Mouse (Mus musculus): ENCODE results near the gene Snx29. TPM values are rescaled to one million over a fixed set of nuclear protein-coding genes. Genes with fewer than 3 reads are reported as not detected.

The Snx29 gene
- total RNA-seq, 1 experiment = 9.6 TPM

- Histone ChIP-seq H3K4me3 (ENCODE audit: insufficient read depth in 1 of 2, low read depth in 1 of 2, low read length in 2 of 2, poor library complexity in 1 of 2, severe bottlenecking in 1 of 2) (no peak overlapping the region), H3K9ac (ENCODE audit: insufficient read depth, low read depth, low read length, poor library complexity, severe bottlenecking) (no peak overlapping the region), H3K4me1 (ENCODE audit: control insufficient read depth in 2 of 2, insufficient read depth in 2 of 2, low read length in 2 of 2, poor library complexity in 1 of 2) (no peaks in the 10 kb centered on the region), H3K27ac (ENCODE audit: insufficient read depth, low read depth, low read length, poor library complexity, severe bottlenecking) (no peak overlapping the region), H3K9me3 (ENCODE audit: control insufficient read depth, insufficient read depth, low read depth, low read length) (no peaks in the 10 kb centered on the region), H3K36me3 (ENCODE audit: control insufficient read depth, insufficient read depth, low read length, poor library complexity, severe bottlenecking) (no peaks in the 10 kb centered on the region)
- no peak for DNase-seq (ENCODE audit: low read depth, low spot score)
- no peak for TF ChIP-seq ZC3H11A (IDR thresholded peaks at IDR 0.05; ENCODE audit: borderline replicate concordance, low read depth, low read length)
- no peak for TF ChIP-seq ZNF384 (IDR thresholded peaks at IDR 0.05; ENCODE audit: low read depth, low read length)
- no peak for TF ChIP-seq MAFK (IDR thresholded peaks at IDR 0.05; ENCODE audit: insufficient read depth, low read depth, low read length)
- no peak for TF ChIP-seq HCFC1 (IDR thresholded peaks at IDR 0.05; ENCODE audit: borderline replicate concordance, insufficient read depth, low read length)
- TF ChIP-seq CHD2 (IDR thresholded peaks at IDR 0.05; ENCODE audit: low read depth, low read length) = no peak
- in situ Hi-C loops (cut with MboI; ENCODE audit: low sequenced_read_pairs in 2 of 2, unreplicated experiment in 2 of 2) = no loop called here
Measured at GRCm38 (mm10) chr16:11637794-11638193, 315.1 kb downstream of the Snx29 start.

GRCm38 (mm10) chr16:11638739-11639138 lies 316.0 kb downstream of the Snx29 start:
- no peak for DNase-seq (ENCODE audit: low read depth, low spot score)
- H3K36me3 ChIP-seq (ENCODE audit: control insufficient read depth, insufficient read depth, low read length, poor library complexity, severe bottlenecking) = no peaks in the 10 kb centered on the region
- TF ChIP-seq HCFC1 (IDR thresholded peaks at IDR 0.05; ENCODE audit: borderline replicate concordance, insufficient read depth, low read length) = no peak
- no peak for TF ChIP-seq ZNF384 (IDR thresholded peaks at IDR 0.05; ENCODE audit: low read depth, low read length)
- TF ChIP-seq CHD2 (IDR thresholded peaks at IDR 0.05; ENCODE audit: low read depth, low read length) = no peak
- TF ChIP-seq ZC3H11A (IDR thresholded peaks at IDR 0.05; ENCODE audit: borderline replicate concordance, low read depth, low read length) = no peak
- H3K9ac ChIP-seq (ENCODE audit: insufficient read depth, low read depth, low read length, poor library complexity, severe bottlenecking) = no peak overlapping the region
- no peaks in the 10 kb centered on the region for H3K9me3 ChIP-seq (ENCODE audit: control insufficient read depth, insufficient read depth, low read depth, low read length)
- in situ Hi-C loops (cut with MboI; ENCODE audit: low sequenced_read_pairs in 2 of 2, unreplicated experiment in 2 of 2) = no loop called here
- H3K4me3 ChIP-seq (ENCODE audit: insufficient read depth in 1 of 2, low read depth in 1 of 2, low read length in 2 of 2, poor library complexity in 1 of 2, severe bottlenecking in 1 of 2) = no peak overlapping the region
- H3K4me1 ChIP-seq (ENCODE audit: control insufficient read depth in 2 of 2, insufficient read depth in 2 of 2, low read length in 2 of 2, poor library complexity in 1 of 2) = peaks cover 0 to 2% of the 10 kb centered on the region in 2 experiments; a peak in 1 of 4 replicates
- H3K27ac ChIP-seq (ENCODE audit: insufficient read depth, low read depth, low read length, poor library complexity, severe bottlenecking) = no peak overlapping the region

- DNase-seq (ENCODE audit: low read depth, low spot score) = no peak
- TF ChIP-seq HCFC1 (IDR thresholded peaks at IDR 0.05; ENCODE audit: borderline replicate concordance, insufficient read depth, low read length) (no peak), MAFK (IDR thresholded peaks at IDR 0.05; ENCODE audit: insufficient read depth, low read depth, low read length) (no peak), ZC3H11A (IDR thresholded peaks at IDR 0.05; ENCODE audit: borderline replicate concordance, low read depth, low read length) (no peak), CHD2 (IDR thresholded peaks at IDR 0.05; ENCODE audit: low read depth, low read length) (no peak), ZNF384 (IDR thresholded peaks at IDR 0.05; ENCODE audit: low read depth, low read length) (no peak)
- no peaks in the 10 kb centered on the region for H3K36me3 ChIP-seq (ENCODE audit: control insufficient read depth, insufficient read depth, low read length, poor library complexity, severe bottlenecking)
- in situ Hi-C loops (cut with MboI; ENCODE audit: low sequenced_read_pairs in 2 of 2, unreplicated experiment in 2 of 2) = no loop called here
- no peak overlapping the region for H3K4me3 ChIP-seq (ENCODE audit: insufficient read depth in 1 of 2, low read depth in 1 of 2, low read length in 2 of 2, poor library complexity in 1 of 2, severe bottlenecking in 1 of 2)
- peaks cover 0 to 2% of the 10 kb centered on the region in 2 experiments; a peak in 1 of 4 replicates for H3K4me1 ChIP-seq (ENCODE audit: control insufficient read depth in 2 of 2, insufficient read depth in 2 of 2, low read length in 2 of 2, poor library complexity in 1 of 2)
- no peak overlapping the region for H3K27ac ChIP-seq (ENCODE audit: insufficient read depth, low read depth, low read length, poor library complexity, severe bottlenecking)
- H3K9ac ChIP-seq (ENCODE audit: insufficient read depth, low read depth, low read length, poor library complexity, severe bottlenecking) = no peak overlapping the region
- no peaks in the 10 kb centered on the region for H3K9me3 ChIP-seq (ENCODE audit: control insufficient read depth, insufficient read depth, low read depth, low read length)
Measured at GRCm38 (mm10) chr16:11639936-11640335, 317.2 kb downstream of the Snx29 start.

DNA sequence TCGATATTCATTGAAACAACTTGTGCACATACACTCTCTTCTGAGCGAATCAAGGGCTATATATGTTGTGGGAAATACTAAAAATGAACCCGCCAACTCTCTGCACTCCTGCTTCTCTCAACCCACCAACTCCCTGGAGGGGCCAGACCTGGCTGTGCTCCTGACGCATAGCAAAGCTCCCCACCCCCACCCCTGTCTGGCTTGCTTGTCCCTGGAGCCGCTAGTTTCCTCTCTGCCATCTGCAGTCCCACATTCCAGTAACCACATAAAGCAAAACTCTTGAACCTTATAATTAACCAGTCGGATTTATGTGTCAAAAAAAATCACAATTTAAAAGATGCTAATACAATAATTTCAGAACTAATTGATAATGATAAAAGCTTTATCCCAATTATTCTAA lies 320.9 kb downstream of the Snx29 start:
- Histone ChIP-seq H3K9ac (ENCODE audit: insufficient read depth, low read depth, low read length, poor library complexity, severe bottlenecking) (no peak overlapping the region), H3K4me1 (ENCODE audit: control insufficient read depth in 2 of 2, insufficient read depth in 2 of 2, low read length in 2 of 2, poor library complexity in 1 of 2) (peaks cover 0 to 2% of the 10 kb centered on the region in 2 experiments; a peak in 1 of 4 replicates), H3K27ac (ENCODE audit: insufficient read depth, low read depth, low read length, poor library complexity, severe bottlenecking) (no peak overlapping the region), H3K36me3 (ENCODE audit: control insufficient read depth, insufficient read depth, low read length, poor library complexity, severe bottlenecking) (no peaks in the 10 kb centered on the region), H3K9me3 (ENCODE audit: control insufficient read depth, insufficient read depth, low read depth, low read length) (no peaks in the 10 kb centered on the region), H3K4me3 (ENCODE audit: insufficient read depth in 1 of 2, low read depth in 1 of 2, low read length in 2 of 2, poor library complexity in 1 of 2, severe bottlenecking in 1 of 2) (no peak overlapping the region)
- no peak for DNase-seq (ENCODE audit: low read depth, low spot score)
- TF ChIP-seq MAFK (IDR thresholded peaks at IDR 0.05; ENCODE audit: insufficient read depth, low read depth, low read length) = no peak
- no peak for TF ChIP-seq ZC3H11A (IDR thresholded peaks at IDR 0.05; ENCODE audit: borderline replicate concordance, low read depth, low read length)
- no peak for TF ChIP-seq HCFC1 (IDR thresholded peaks at IDR 0.05; ENCODE audit: borderline replicate concordance, insufficient read depth, low read length)
- in situ Hi-C loops (cut with MboI; ENCODE audit: low sequenced_read_pairs in 2 of 2, unreplicated experiment in 2 of 2) = no loop called here

GRCm38 (mm10) chr16:11644399-11644798 lies 321.7 kb downstream of the Snx29 start:
- peaks cover 0 to 2% of the 10 kb centered on the region in 2 experiments; a peak in 1 of 4 replicates for H3K4me1 ChIP-seq (ENCODE audit: control insufficient read depth in 2 of 2, insufficient read depth in 2 of 2, low read length in 2 of 2, poor library complexity in 1 of 2)
- in situ Hi-C loops (cut with MboI; ENCODE audit: low sequenced_read_pairs in 2 of 2, unreplicated experiment in 2 of 2) = no loop called here

More at GRCm38 (mm10) chr16:11644399-11644798, 321.7 kb downstream of the Snx29 start:
- Histone ChIP-seq H3K9ac (ENCODE audit: insufficient read depth, low read depth, low read length, poor library complexity, severe bottlenecking) (no peak overlapping the region), H3K36me3 (ENCODE audit: control insufficient read depth, insufficient read depth, low read length, poor library complexity, severe bottlenecking) (no peaks in the 10 kb centered on the region), H3K27ac (ENCODE audit: insufficient read depth, low read depth, low read length, poor library complexity, severe bottlenecking) (no peak overlapping the region), H3K9me3 (ENCODE audit: control insufficient read depth, insufficient read depth, low read depth, low read length) (no peaks in the 10 kb centered on the region), H3K4me3 (ENCODE audit: insufficient read depth in 1 of 2, low read depth in 1 of 2, low read length in 2 of 2, poor library complexity in 1 of 2, severe bottlenecking in 1 of 2) (no peak overlapping the region)
- TF ChIP-seq HCFC1 (IDR thresholded peaks at IDR 0.05; ENCODE audit: borderline replicate concordance, insufficient read depth, low read length) = no peak
- no peak for TF ChIP-seq ZC3H11A (IDR thresholded peaks at IDR 0.05; ENCODE audit: borderline replicate concordance, low read depth, low read length)
- TF ChIP-seq CHD2 (IDR thresholded peaks at IDR 0.05; ENCODE audit: low read depth, low read length) = no peak
- no peak for TF ChIP-seq MAFK (IDR thresholded peaks at IDR 0.05; ENCODE audit: insufficient read depth, low read depth, low read length)
- no peak for TF ChIP-seq ZNF384 (IDR thresholded peaks at IDR 0.05; ENCODE audit: low read depth, low read length)
- DNase-seq (ENCODE audit: low read depth, low spot score) = no peak
